Mouse (Mus musculus) cerebellum, adult 2 months (tissue): ENCODE results near the gene Hvcn1.

ENCODE experiments used
- CTCF ChIP-seq: fragments of 200-500 bp; IDR thresholded peaks from 2 replicates; pipeline ENCODE4 v1.5.1; 2011; ENCODE audit warnings: low read depth, mild to moderate bottlenecking, control low read depth, low read length, moderate library complexity, borderline replicate concordance; ENCODE audit not compliant: insufficient read depth
- POLR2A ChIP-seq: fragments of 200-500 bp; IDR thresholded peaks from 2 replicates; pipeline ENCODE4 v1.6.1; 2011; ENCODE audit warnings: low read length, control low read depth, borderline replicate concordance; ENCODE audit not compliant: insufficient read depth

DNA sequence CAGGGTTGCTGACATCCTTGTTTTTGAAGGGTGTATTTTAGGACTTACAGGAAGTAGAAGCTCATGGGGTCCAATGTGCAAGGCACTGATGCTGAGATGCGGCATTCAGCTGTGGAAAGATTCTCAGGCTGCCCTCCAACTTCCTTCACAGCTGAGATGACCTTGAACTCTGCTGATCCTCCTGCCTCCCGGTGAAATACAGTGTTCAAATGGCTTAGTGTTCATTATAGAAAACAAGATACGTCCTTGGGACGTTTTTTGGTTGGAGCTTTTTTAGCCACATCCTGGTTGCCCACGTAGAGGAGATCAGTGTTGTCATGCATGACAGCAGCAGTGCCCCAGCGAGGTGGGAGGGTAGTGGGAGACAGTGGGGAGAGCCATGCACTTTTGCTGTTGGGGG is 43.4 kb upstream of the Hvcn1 start:
- TF ChIP-seq CTCF: no peak
- TF ChIP-seq POLR2A: no peak
